Comparison of ENCODE assay signal across 16 mouse cellular contexts in genomic region chr19:32298221-32298620, GRCm38 (mm10).
DNase-seq lines count a peak whose midpoint lies in the region; ATAC-seq lines count a peak whose summit lies in the region.
"Had no signal": no experiment of that assay in that cellular context is flagged by ENCODE, and none has a peak within 500 bp of the region (broad histone marks: within the 10 kb centered on the region; RNA-seq: fewer than 3 reads in every experiment).

No protein-coding gene starts in this region.

- WGBS in forebrain, embryonic 13.5 days, result 44% methylated on average over 7 of the region's 7 CpGs
- WGBS in forebrain, embryonic 12.5 days, result 49% methylated on average over 7 of the region's 7 CpGs
- 30% methylated on average over 7 of the region's 7 CpGs for WGBS in forebrain, embryonic 16.5 days
- 89% methylated on average over 7 of the region's 7 CpGs for WGBS in midbrain, embryonic 15.5 days
- WGBS in kidney, embryonic 16.5 days, result 60% methylated on average over 7 of the region's 7 CpGs

- H3K9ac ChIP-seq in forebrain, embryonic 13.5 days, result no peak overlapping the region
- no peak overlapping the region for H3K9ac ChIP-seq in forebrain, embryonic 12.5 days
- H3K9ac ChIP-seq in forebrain, embryonic 16.5 days (replicated peaks; ENCODE audit: low read depth, low read length), result no peak overlapping the region
- H3K9ac ChIP-seq in midbrain, embryonic 15.5 days, result no peak overlapping the region
- no peak overlapping the region for H3K9ac ChIP-seq in kidney, embryonic 16.5 days (replicated peaks; ENCODE audit: low read length)
- H3K9ac ChIP-seq: kidney, embryonic 15.5 days; midbrain, embryonic 13.5 days had no signal

- H3K27ac ChIP-seq in forebrain, embryonic 13.5 days, result no peak overlapping the region
- no peak overlapping the region for H3K27ac ChIP-seq in forebrain, embryonic 12.5 days
- H3K27ac ChIP-seq in forebrain, embryonic 16.5 days (ENCODE audit: low read length), result no peak overlapping the region
- no peak overlapping the region for H3K27ac ChIP-seq in midbrain, embryonic 15.5 days
- H3K27ac ChIP-seq in kidney, embryonic 16.5 days (ENCODE audit: low read length), result no peak overlapping the region
- H3K27ac ChIP-seq: kidney, embryonic 15.5 days; macrophage; midbrain, embryonic 13.5 days had no signal

- H3K4me2 ChIP-seq in forebrain, embryonic 13.5 days, result no peak overlapping the region
- H3K4me2 ChIP-seq in forebrain, embryonic 12.5 days, result no peak overlapping the region
- no peak overlapping the region for H3K4me2 ChIP-seq in forebrain, embryonic 16.5 days (ENCODE audit: low read length)
- H3K4me2 ChIP-seq in midbrain, embryonic 15.5 days, result no peak overlapping the region
- H3K4me2 ChIP-seq in kidney, embryonic 16.5 days (replicated peaks; ENCODE audit: low read depth, low read length), result no peak overlapping the region
- H3K4me2 ChIP-seq: kidney, embryonic 15.5 days; midbrain, embryonic 13.5 days had no signal

- peaks cover 5% of the 10 kb centered on the region; the same call in 1 of the 2 replicates for H3K4me1 ChIP-seq in forebrain, embryonic 13.5 days
- H3K4me1 ChIP-seq in forebrain, embryonic 12.5 days, result peaks cover 7% of the 10 kb centered on the region; the same call in 1 of the 2 replicates
- H3K4me1 ChIP-seq in forebrain, embryonic 16.5 days (replicated peaks; ENCODE audit: control insufficient read depth, insufficient read depth, low read length), result no peaks in the 10 kb centered on the region
- H3K4me1 ChIP-seq in midbrain, embryonic 15.5 days, result no peaks in the 10 kb centered on the region
- H3K4me1 ChIP-seq in kidney, embryonic 16.5 days (ENCODE audit: insufficient read depth, low read length), result peaks cover 20% of the 10 kb centered on the region

- ATAC-seq in forebrain, embryonic 13.5 days, result peak; percentile 61; the same call in 1 of the 2 replicates
- no peak; the same call in 1 of the 2 replicates for ATAC-seq in forebrain, embryonic 12.5 days (ENCODE audit: low FRiP score)
- ATAC-seq in forebrain, embryonic 16.5 days, result peak; percentile 66
- no peak for ATAC-seq in midbrain, embryonic 15.5 days (replicated peaks)
- ATAC-seq in kidney, embryonic 16.5 days (ENCODE audit: low FRiP score, low TSS enrichment), result no peak
- ATAC-seq: midbrain, embryonic 13.5 days had no signal

- peak; percentile 80 for DNase-seq in Muller cell, postnatal 12 days (ENCODE audit: inconsistent ontology term)
- peak; percentile 48 to 50 for DNase-seq in lung, postnatal 4 days
- no peak for DNase-seq in gastrocnemius, adult 8-10 months (ENCODE audit: low spot score in 2 of 2)
- DNase-seq: adrenal gland, postnatal 14 days; cerebellum, postnatal 10 days; heart, adult 18-20 months; layer of hippocampus, postnatal 36 days; right cerebral cortex, postnatal 14 days had no signal

- no peak overlapping the region for H3K4me3 ChIP-seq in forebrain, embryonic 13.5 days
- H3K4me3 ChIP-seq in forebrain, embryonic 12.5 days (replicated peaks), result no peak overlapping the region
- H3K4me3 ChIP-seq in forebrain, embryonic 16.5 days (replicated peaks; ENCODE audit: low read length), result no peak overlapping the region
- H3K4me3 ChIP-seq in midbrain, embryonic 15.5 days, result no peak overlapping the region
- no peak overlapping the region for H3K4me3 ChIP-seq in kidney, embryonic 16.5 days (ENCODE audit: low read length)
- H3K4me3 ChIP-seq: kidney, embryonic 15.5 days; midbrain, embryonic 13.5 days had no signal

- no peaks in the 10 kb centered on the region for H3K9me3 ChIP-seq in forebrain, embryonic 13.5 days (replicated peaks)
- no peaks in the 10 kb centered on the region for H3K9me3 ChIP-seq in forebrain, embryonic 12.5 days
- no peaks in the 10 kb centered on the region for H3K9me3 ChIP-seq in forebrain, embryonic 16.5 days (ENCODE audit: control insufficient read depth, low read length)
- no peaks in the 10 kb centered on the region for H3K9me3 ChIP-seq in midbrain, embryonic 15.5 days
- no peaks in the 10 kb centered on the region for H3K9me3 ChIP-seq in kidney, embryonic 16.5 days (ENCODE audit: low read length)
- H3K9me3 ChIP-seq: kidney, embryonic 15.5 days; midbrain, embryonic 13.5 days had no signal

- H3K27me3 ChIP-seq in forebrain, embryonic 13.5 days, result no peaks in the 10 kb centered on the region
- H3K27me3 ChIP-seq in forebrain, embryonic 12.5 days, result no peaks in the 10 kb centered on the region
- H3K27me3 ChIP-seq in forebrain, embryonic 16.5 days (replicated peaks; ENCODE audit: control insufficient read depth, insufficient read depth, low read length), result no peaks in the 10 kb centered on the region
- H3K27me3 ChIP-seq in midbrain, embryonic 15.5 days (replicated peaks), result no peaks in the 10 kb centered on the region
- H3K27me3 ChIP-seq in kidney, embryonic 16.5 days (ENCODE audit: insufficient read depth, low read length), result no peaks in the 10 kb centered on the region
- H3K27me3 ChIP-seq: kidney, embryonic 15.5 days; midbrain, embryonic 13.5 days had no signal

- H3K36me3 ChIP-seq in forebrain, embryonic 13.5 days (ENCODE audit: poor library complexity, severe bottlenecking), result no peaks in the 10 kb centered on the region
- H3K36me3 ChIP-seq in forebrain, embryonic 12.5 days (replicated peaks), result no peaks in the 10 kb centered on the region
- no peaks in the 10 kb centered on the region for H3K36me3 ChIP-seq in forebrain, embryonic 16.5 days (ENCODE audit: control insufficient read depth, insufficient read depth)
- H3K36me3 ChIP-seq in midbrain, embryonic 15.5 days (replicated peaks), result no peaks in the 10 kb centered on the region
- H3K36me3 ChIP-seq in kidney, embryonic 16.5 days (ENCODE audit: insufficient read depth, low read length), result 0 out of 2 replicates have a peak, but pooled peaks cover 5% of the 10 kb centered on the region
- H3K36me3 ChIP-seq: midbrain, embryonic 13.5 days had no signal

Comparison
In these comparisons a context has a peak if more than half of its experiments do, and no peak if none do; other contexts are left out.
1. ATAC-seq: peak in forebrain, embryonic 13.5 days (single experiment) and forebrain, embryonic 16.5 days (single experiment); none in forebrain, embryonic 12.5 days (single experiment), midbrain, embryonic 15.5 days (single experiment) and kidney, embryonic 16.5 days (single experiment).
2. DNase-seq: peak in Muller cell, postnatal 12 days (single experiment) and lung, postnatal 4 days (2 of 2); none in gastrocnemius, adult 8-10 months (0 of 2).